Mouse (Mus musculus) G1E-ER4 (cell line): ENCODE measurements around the gene Dner. TPM values are rescaled to one million over a fixed set of nuclear protein-coding genes. Genes with fewer than 3 reads are reported as not detected.

Experiments
- GATA1 ChIP-seq: IDR thresholded peaks from one replicate; pipeline ENCODE4 v1.8.0; 2012; ENCODE audit warnings: low read length, inconsistent platforms
- polyA plus RNA-seq: library from polyadenylated mRNA; stranded (reverse); fragments of >175 nt; gene quantifications from 2 replicates; pipeline ENCODE4 v1.2.3, GENCODE M21; 2012

Dner gene
- polyA plus RNA-seq, 1 experiment = not detected

GRCm38 (mm10) chr1:84366553-84366952 is 329.5 kb downstream of the Dner start:
- TF ChIP-seq GATA1 = no peak

GRCm38 (mm10) chr1:84363967-84364366 is 332.1 kb downstream of the Dner start, which contains the start of gene Pid1:
Gene Pid1 (minus strand): TSS chr1:84364180.
- no peak for TF ChIP-seq GATA1

GRCm38 (mm10) chr1:84362709-84363617 is 333.1 kb downstream of the Dner start:
- no peak for TF ChIP-seq GATA1

- no peak for TF ChIP-seq GATA1
Measured at GRCm38 (mm10) chr1:84362209-84362608, 333.8 kb downstream of the Dner start.

- TF ChIP-seq GATA1 = no peak
Measured at GRCm38 (mm10) chr1:84361389-84361788, 334.6 kb downstream of the Dner start.

- TF ChIP-seq GATA1 = no peak
Measured at GRCm38 (mm10) chr1:84359611-84360500, 336.2 kb downstream of the Dner start.

- TF ChIP-seq GATA1 = no peak
Measured at GRCm38 (mm10) chr1:84357216-84357615, 338.8 kb downstream of the Dner start.

- no peak for TF ChIP-seq GATA1
Measured at GRCm38 (mm10) chr1:84350262-84350661, 345.8 kb downstream of the Dner start.

- TF ChIP-seq GATA1 = no peak
Measured at GRCm38 (mm10) chr1:84347796-84348476, 348.1 kb downstream of the Dner start.

GRCm38 (mm10) chr1:84325309-84325708 is 370.7 kb downstream of the Dner start:
- no peak for TF ChIP-seq GATA1

GRCm38 (mm10) chr1:84321327-84321726 is 374.7 kb downstream of the Dner start:
- no peak for TF ChIP-seq GATA1

Other genes with a start within 250 kb of the Dner start
- gene Fbxo36, start 143.6 kb upstream of the Dner start, polyA plus RNA-seq = 0.67 and 0.95 TPM in 2 replicates
- 87.3 and 104 TPM in 2 replicates for gene Trip12, start 144.3 kb upstream of the Dner start, polyA plus RNA-seq
- not detected in 2 replicates for gene Slc16a14, start 238.9 kb upstream of the Dner start, polyA plus RNA-seq